Mouse (Mus musculus): Measurements from ENCODE around the gene Nacc2. TPM values are rescaled to one million over a fixed set of nuclear protein-coding genes. Genes with fewer than 3 reads are reported as not detected.

Gene Nacc2
- polyA plus RNA-seq, 1 experiment from 2014 or later: 3.9 TPM

- Histone ChIP-seq H3K4me1 (ENCODE audit: insufficient read depth) (no peaks in the 10 kb centered on the region), H3K27me3 (ENCODE audit: insufficient read depth, low read length) (no peaks in the 10 kb centered on the region), H3K36me3 (replicated peaks; ENCODE audit: insufficient read depth, low read length) (no peaks in the 10 kb centered on the region), H3K27ac (ENCODE audit: low read depth) (no peak overlapping the region), H3K4me2 (ENCODE audit: low read depth, low read length) (no peak overlapping the region), H3K9ac (replicated peaks) (no peak overlapping the region), H3K9me3 (ENCODE audit: low read length) (no peaks in the 10 kb centered on the region), H3K4me3 (ENCODE audit: low read depth, low read length) (no peak overlapping the region)
- TF ChIP-seq EP300 (IDR thresholded peaks at IDR 0.05; ENCODE audit: low read depth) (no peak), CTCF (IDR thresholded peaks at IDR 0.05; ENCODE audit: low read depth) (no peak)
- WGBS (ENCODE audit: insufficient replicate concordance): 65% methylated on average over 3 of the region's 3 CpGs
- no peak for DNase-seq
- no peak for ATAC-seq
Observed at GRCm38 (mm10) chr2:26080830-26081229, 42.2 kb downstream of the Nacc2 start.

GRCm38 (mm10) chr2:26079409-26079808, 43.6 kb downstream of the Nacc2 start:
- 84% methylated on average over 4 of the region's 4 CpGs for WGBS (ENCODE audit: insufficient replicate concordance)
- Histone ChIP-seq H3K4me2 (ENCODE audit: low read depth, low read length) (no peak overlapping the region), H3K27ac (ENCODE audit: low read depth) (no peak overlapping the region), H3K4me3 (ENCODE audit: low read depth, low read length) (no peak overlapping the region), H3K9ac (replicated peaks) (no peak overlapping the region), H3K27me3 (ENCODE audit: insufficient read depth, low read length) (no peaks in the 10 kb centered on the region), H3K9me3 (ENCODE audit: low read length) (no peaks in the 10 kb centered on the region), H3K4me1 (ENCODE audit: insufficient read depth) (no peaks in the 10 kb centered on the region), H3K36me3 (replicated peaks; ENCODE audit: insufficient read depth, low read length) (no peaks in the 10 kb centered on the region)
- ATAC-seq: no peak
- DNase-seq: no peak
- TF ChIP-seq EP300 (IDR thresholded peaks at IDR 0.05; ENCODE audit: low read depth): no peak
- no peak for TF ChIP-seq CTCF (IDR thresholded peaks at IDR 0.05; ENCODE audit: low read depth)

GRCm38 (mm10) chr2:26077068-26077467, 46.0 kb downstream of the Nacc2 start:
- 77% methylated on average over 4 of the region's 4 CpGs for WGBS (ENCODE audit: insufficient replicate concordance)
- ATAC-seq: no peak

GRCm38 (mm10) chr2:26076121-26076520, 46.9 kb downstream of the Nacc2 start:
- DNase-seq (no peak), ATAC-seq (no peak)
- Histone ChIP-seq H3K27me3 (ENCODE audit: insufficient read depth, low read length) (no peaks in the 10 kb centered on the region), H3K4me3 (ENCODE audit: low read depth, low read length) (no peak overlapping the region), H3K9me3 (ENCODE audit: low read length) (no peaks in the 10 kb centered on the region), H3K9ac (replicated peaks) (no peak overlapping the region), H3K4me1 (ENCODE audit: insufficient read depth) (no peaks in the 10 kb centered on the region), H3K36me3 (replicated peaks; ENCODE audit: insufficient read depth, low read length) (no peaks in the 10 kb centered on the region), H3K27ac (ENCODE audit: low read depth) (no peak overlapping the region), H3K4me2 (ENCODE audit: low read depth, low read length) (no peak overlapping the region)
- WGBS (ENCODE audit: insufficient replicate concordance): 51% methylated on average over 2 of the region's 2 CpGs
- TF ChIP-seq EP300 (IDR thresholded peaks at IDR 0.05; ENCODE audit: low read depth): no peak

More at GRCm38 (mm10) chr2:26077068-26077467, 46.0 kb downstream of the Nacc2 start:
- Histone ChIP-seq H3K4me3 (ENCODE audit: low read depth, low read length) (no peak overlapping the region), H3K9me3 (ENCODE audit: low read length) (no peaks in the 10 kb centered on the region), H3K36me3 (replicated peaks; ENCODE audit: insufficient read depth, low read length) (no peaks in the 10 kb centered on the region), H3K4me2 (ENCODE audit: low read depth, low read length) (no peak overlapping the region), H3K4me1 (ENCODE audit: insufficient read depth) (no peaks in the 10 kb centered on the region), H3K27me3 (ENCODE audit: insufficient read depth, low read length) (no peaks in the 10 kb centered on the region), H3K27ac (ENCODE audit: low read depth) (no peak overlapping the region), H3K9ac (replicated peaks) (no peak overlapping the region)
- TF ChIP-seq CTCF (IDR thresholded peaks at IDR 0.05; ENCODE audit: low read depth) (no peak), EP300 (IDR thresholded peaks at IDR 0.05; ENCODE audit: low read depth) (no peak)
- DNase-seq: no peak

GRCm38 (mm10) chr2:26074551-26074950, 48.5 kb downstream of the Nacc2 start:
- no peak overlapping the region for H3K4me2 ChIP-seq (ENCODE audit: low read depth, low read length)
- H3K36me3 ChIP-seq (replicated peaks; ENCODE audit: insufficient read depth, low read length): no peaks in the 10 kb centered on the region
- no peaks in the 10 kb centered on the region for H3K27me3 ChIP-seq (ENCODE audit: insufficient read depth, low read length)
- no peak overlapping the region for H3K27ac ChIP-seq (ENCODE audit: low read depth)
- H3K4me3 ChIP-seq (ENCODE audit: low read depth, low read length): no peak overlapping the region
- no peak for ATAC-seq
- no peaks in the 10 kb centered on the region for H3K9me3 ChIP-seq (ENCODE audit: low read length)
- no peak for DNase-seq
- TF ChIP-seq CTCF (IDR thresholded peaks at IDR 0.05; ENCODE audit: low read depth) (no peak), EP300 (IDR thresholded peaks at IDR 0.05; ENCODE audit: low read depth) (no peak)
- no peaks in the 10 kb centered on the region for H3K4me1 ChIP-seq (ENCODE audit: insufficient read depth)
- 87% methylated on average over 5 of the region's 5 CpGs for WGBS (ENCODE audit: insufficient replicate concordance)
- H3K9ac ChIP-seq (replicated peaks): no peak overlapping the region

GRCm38 (mm10) chr2:26068592-26068991, 54.4 kb downstream of the Nacc2 start:
- TF ChIP-seq EP300 (IDR thresholded peaks at IDR 0.05; ENCODE audit: low read depth) (no peak), CTCF (IDR thresholded peaks at IDR 0.05; ENCODE audit: low read depth) (no peak)
- Histone ChIP-seq H3K9me3 (ENCODE audit: low read length) (no peaks in the 10 kb centered on the region), H3K4me1 (ENCODE audit: insufficient read depth) (no peaks in the 10 kb centered on the region), H3K27ac (ENCODE audit: low read depth) (no peak overlapping the region), H3K9ac (replicated peaks) (no peak overlapping the region), H3K36me3 (replicated peaks; ENCODE audit: insufficient read depth, low read length) (no peaks in the 10 kb centered on the region), H3K27me3 (ENCODE audit: insufficient read depth, low read length) (no peaks in the 10 kb centered on the region), H3K4me3 (ENCODE audit: low read depth, low read length) (no peak overlapping the region), H3K4me2 (ENCODE audit: low read depth, low read length) (no peak overlapping the region)
- WGBS (ENCODE audit: insufficient replicate concordance): 79% methylated on average over 1 of the region's 1 CpGs
- ATAC-seq (no peak), DNase-seq (no peak)

GRCm38 (mm10) chr2:26068175-26068574, 54.8 kb downstream of the Nacc2 start:
- H3K36me3 ChIP-seq (replicated peaks; ENCODE audit: insufficient read depth, low read length): no peaks in the 10 kb centered on the region
- DNase-seq: no peak
- H3K27me3 ChIP-seq (ENCODE audit: insufficient read depth, low read length): no peaks in the 10 kb centered on the region
- H3K4me2 ChIP-seq (ENCODE audit: low read depth, low read length): no peak overlapping the region
- no peaks in the 10 kb centered on the region for H3K9me3 ChIP-seq (ENCODE audit: low read length)
- ATAC-seq: peak; percentile 79
- 47% methylated on average over 7 of the region's 7 CpGs for WGBS (ENCODE audit: insufficient replicate concordance)
- no peak overlapping the region for H3K27ac ChIP-seq (ENCODE audit: low read depth)
- no peaks in the 10 kb centered on the region for H3K4me1 ChIP-seq (ENCODE audit: insufficient read depth)
- TF ChIP-seq CTCF (IDR thresholded peaks at IDR 0.05; ENCODE audit: low read depth) (no peak), EP300 (IDR thresholded peaks at IDR 0.05; ENCODE audit: low read depth) (no peak)
- no peak overlapping the region for H3K4me3 ChIP-seq (ENCODE audit: low read depth, low read length)
- no peak overlapping the region for H3K9ac ChIP-seq (replicated peaks)
